Mouse (Mus musculus) MEL (cell line): ENCODE data around the gene Mpv17l2.

Experiments
- CTCF ChIP-seq, 3 experiments: IDR thresholded peaks in 2 of 3; conservative IDR thresholded peaks in 1 of 3; 2 replicates each; pipeline ENCODE4 v1.5.1; 2011 to 2012; ENCODE audit warnings: low read length in 3 of 3, low read depth in 2 of 3, mild to moderate bottlenecking in 2 of 3, improper control_type of control experiment in 1 of 3, inconsistent platforms in 1 of 3, mixed read lengths in 1 of 3, moderate library complexity in 1 of 3; ENCODE audit not compliant: control insufficient read depth in 1 of 3, insufficient read depth in 1 of 3, poor library complexity in 1 of 3, severe bottlenecking in 1 of 3
- E2F4 ChIP-seq: IDR thresholded peaks from 2 replicates; pipeline ENCODE4 v1.6.1; 2011; ENCODE audit warnings: low read depth, low read length, improper control_type of control experiment, borderline replicate concordance
- ELF1 ChIP-seq: IDR thresholded peaks from 2 replicates; pipeline ENCODE4 v1.6.1; 2014; ENCODE audit warnings: low read depth, mild to moderate bottlenecking, inconsistent platforms, low read length, improper control_type of control experiment, moderate library complexity
- EP300 ChIP-seq, 2 experiments: IDR thresholded peaks; 2 replicates each; pipeline ENCODE4 v1.6.1; 2011; ENCODE audit warnings: improper control_type of control experiment in 2 of 2, low read length in 2 of 2, low read depth in 1 of 2, mild to moderate bottlenecking in 1 of 2
- ETS1 ChIP-seq: IDR thresholded peaks from 2 replicates; pipeline ENCODE4 v1.6.1; 2012; ENCODE audit warnings: low read depth, mild to moderate bottlenecking, inconsistent platforms, low read length, improper control_type of control experiment, moderate library complexity
- JUND ChIP-seq: IDR thresholded peaks from 2 replicates; pipeline ENCODE4 v1.6.1; 2011; ENCODE audit warnings: low read depth, mild to moderate bottlenecking, improper control_type of control experiment, low read length
- NRF1 ChIP-seq: IDR thresholded peaks from 2 replicates; pipeline ENCODE4 v1.6.1; 2014; ENCODE audit warnings: low read depth, mild to moderate bottlenecking, inconsistent platforms, low read length, improper control_type of control experiment, moderate library complexity; ENCODE audit not compliant: poor library complexity, insufficient read depth, severe bottlenecking

DNA sequence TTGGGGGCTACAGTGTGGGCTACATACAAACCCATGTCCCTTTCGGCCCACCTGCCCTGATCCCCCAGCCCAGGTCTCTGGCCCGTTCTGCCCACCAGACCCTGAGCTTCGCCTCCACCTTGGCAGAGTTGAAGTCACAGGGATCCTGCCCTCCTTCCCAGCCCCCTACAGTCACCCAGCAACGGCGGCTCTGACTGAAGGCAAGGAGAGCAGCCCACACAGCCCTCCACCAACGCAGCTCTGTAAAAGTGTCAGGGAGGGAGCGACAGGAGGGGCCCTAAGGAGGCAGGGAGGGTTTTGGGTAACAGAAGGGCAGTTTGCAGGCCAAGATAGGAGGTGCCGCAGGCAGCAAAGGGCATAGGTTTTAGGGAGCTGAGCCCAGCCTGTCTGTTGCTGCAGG, 30.1 kb upstream of the Mpv17l2 start:
- no peak for TF ChIP-seq ELF1
- no peak for TF ChIP-seq CTCF (IDR thresholded peaks at IDR 0.05 in 2 of 3, conservative IDR thresholded peaks at IDR 0.05 in 1 of 3; ENCODE audit: control insufficient read depth in 1 of 3, insufficient read depth in 1 of 3, low read depth in 2 of 3, low read length in 3 of 3, poor library complexity in 1 of 3, severe bottlenecking in 1 of 3)
- no peak for TF ChIP-seq ETS1
- no peak for TF ChIP-seq E2F4
- no peak for TF ChIP-seq EP300 (IDR thresholded peaks at IDR 0.05; ENCODE audit: low read depth in 1 of 2, low read length in 2 of 2)
- TF ChIP-seq NRF1, result no peak
- TF ChIP-seq JUND, result no peak
